Mouse (Mus musculus) adrenal gland (tissue): ENCODE measurements around the gene Selenos.

Experiments used
- intact Hi-C: fragments of 180-260 bp; cut with DNase I; formaldehyde crosslinking; loops from one replicate; pipeline ENCODE4 v1.15.1; 2025

Selenos gene

DNA sequence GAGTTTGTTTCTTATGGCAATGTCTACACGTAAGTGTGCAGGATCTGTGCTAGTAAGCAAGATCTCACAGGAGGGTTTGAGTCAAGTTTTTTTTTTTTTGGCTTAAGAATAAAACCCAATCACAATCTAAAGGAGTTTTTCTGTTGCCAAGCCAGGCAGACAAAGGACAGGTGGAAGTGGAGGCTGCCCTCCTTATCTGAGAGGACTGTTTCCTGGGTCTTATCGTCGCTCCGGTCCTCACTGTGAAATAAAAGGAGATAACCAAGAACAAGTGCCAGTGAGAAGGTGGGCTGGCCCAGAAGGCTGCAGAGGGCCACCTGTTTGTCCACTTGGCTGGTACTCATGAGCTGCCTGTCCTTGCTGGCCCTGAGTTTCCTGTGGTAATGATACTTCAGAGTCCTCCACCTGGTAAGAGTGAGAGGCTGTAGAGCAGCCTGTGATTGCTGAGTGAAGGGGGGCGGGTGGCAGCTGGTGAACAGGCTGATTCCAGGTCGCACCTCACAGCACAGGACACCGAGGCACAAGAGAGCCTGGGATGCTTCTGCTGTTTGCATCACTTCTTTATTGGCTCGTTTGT, 37.5 kb downstream of the Selenos start:
- intact Hi-C loops, result no loop called here

DNA sequence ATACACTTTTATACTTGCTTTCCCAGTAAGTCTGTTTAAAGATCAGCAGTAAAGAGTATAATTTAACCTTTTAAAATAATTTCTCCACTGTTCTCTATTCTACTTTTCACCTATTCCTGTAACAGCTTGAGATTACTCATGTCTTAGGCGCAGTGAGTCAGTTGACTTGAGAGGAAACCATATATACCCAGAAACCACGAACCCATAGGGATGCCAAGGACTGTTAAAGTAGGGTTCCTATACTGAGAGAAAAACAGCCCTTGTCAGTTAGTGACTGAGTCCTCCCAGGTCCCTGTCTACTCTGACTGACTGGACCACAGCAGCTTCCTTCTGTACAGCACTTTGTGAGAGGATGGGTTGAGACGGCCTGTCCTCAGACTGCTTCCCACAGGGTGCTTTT, 38.6 kb downstream of the Selenos start:
- intact Hi-C loops, result no loop called here

DNA sequence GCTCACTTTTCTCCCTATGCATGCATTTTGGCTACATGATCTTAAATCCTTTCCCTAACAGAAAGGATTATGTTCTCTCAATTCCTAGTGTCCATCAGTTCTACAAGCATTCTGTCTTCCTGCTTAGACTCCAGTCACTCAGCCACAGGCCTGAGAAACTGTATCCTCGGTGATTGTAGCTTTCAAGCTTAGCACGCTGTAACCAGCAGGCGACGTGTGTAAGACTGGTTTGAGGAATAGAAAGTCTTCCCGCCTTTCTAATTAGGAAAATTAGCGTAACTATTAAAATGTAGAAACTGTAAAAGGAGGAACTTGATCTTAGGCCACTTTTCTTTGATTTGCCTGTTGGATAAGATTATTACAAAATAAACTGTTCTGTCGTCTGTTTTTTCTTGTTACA, 39.3 kb downstream of the Selenos start:
- intact Hi-C loops, result no loop called here

DNA sequence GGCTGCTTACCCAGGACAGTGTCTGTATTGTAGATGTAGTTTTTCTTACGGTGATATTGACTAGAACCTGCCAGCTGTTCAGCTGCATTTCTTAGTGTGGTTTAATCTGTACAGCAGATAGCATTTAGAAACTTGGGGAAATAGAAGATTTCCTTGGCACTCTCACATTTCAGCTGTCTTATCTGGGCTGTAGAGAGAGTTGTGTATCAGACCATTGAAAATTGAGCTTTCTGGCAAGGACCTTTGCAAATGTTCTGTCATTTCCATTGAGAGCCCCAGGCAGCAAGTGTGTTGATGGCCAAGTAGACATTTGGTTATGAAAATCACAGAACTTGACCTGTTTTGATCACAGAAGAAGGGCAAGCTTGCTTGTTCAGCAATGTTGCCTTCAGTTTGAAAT, 40.7 kb downstream of the Selenos start:
- intact Hi-C loops, result no loop called here

DNA sequence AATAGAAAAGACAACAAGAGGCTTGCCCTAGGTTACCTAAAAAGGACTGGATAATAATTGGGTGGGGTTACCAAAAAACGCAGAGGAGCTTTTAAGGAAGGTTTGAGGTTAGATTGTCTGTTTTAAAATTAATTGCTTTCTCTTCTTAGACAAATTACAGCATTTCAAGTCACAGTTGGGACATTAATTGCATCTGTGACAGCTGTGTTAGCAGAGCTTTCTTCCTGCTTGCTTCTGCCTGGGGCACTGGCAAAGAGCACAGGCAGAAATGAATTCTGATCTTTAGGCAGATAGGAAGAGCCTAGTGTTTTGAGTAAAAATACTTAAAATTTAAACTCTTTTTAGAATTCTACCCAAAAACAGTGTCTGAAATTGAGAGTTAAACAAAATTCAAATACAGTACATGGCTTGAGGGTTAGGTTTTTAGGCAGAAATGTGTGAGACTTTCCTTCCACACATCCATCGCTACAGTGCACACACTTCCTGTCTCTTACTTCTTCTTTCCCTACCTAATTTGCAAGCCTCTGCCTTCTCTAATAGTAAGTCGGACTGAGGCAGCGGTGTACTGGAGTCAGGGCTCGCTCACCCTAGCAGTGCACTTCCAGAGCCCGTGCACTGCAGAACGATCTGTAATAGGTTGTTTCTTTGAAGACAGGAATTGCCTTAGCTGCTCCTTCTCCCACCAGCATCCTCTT, 41.4 kb downstream of the Selenos start:
- intact Hi-C loops, result no loop called here

DNA sequence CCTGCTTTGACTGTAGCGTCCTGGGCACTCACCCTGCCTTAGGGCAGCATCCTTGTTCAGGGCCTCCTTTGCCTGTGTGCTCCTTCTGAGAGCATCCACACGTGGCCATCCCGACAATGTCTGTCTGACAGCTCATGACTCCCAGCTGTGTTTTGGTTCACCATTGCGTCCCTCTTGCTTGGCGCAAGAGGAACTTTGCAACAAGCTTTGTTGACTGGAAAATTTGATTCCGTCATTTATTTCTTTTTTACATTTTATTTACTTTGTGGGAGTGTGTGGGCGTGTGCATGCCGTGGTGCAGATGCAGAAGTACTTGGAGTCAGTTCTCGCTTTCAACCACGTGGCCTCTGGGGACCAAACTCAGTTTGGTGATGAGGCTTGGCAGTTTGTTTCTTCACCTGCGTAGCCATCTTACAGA, 45.1 kb downstream of the Selenos start:
- intact Hi-C loops, result no loop called here

DNA sequence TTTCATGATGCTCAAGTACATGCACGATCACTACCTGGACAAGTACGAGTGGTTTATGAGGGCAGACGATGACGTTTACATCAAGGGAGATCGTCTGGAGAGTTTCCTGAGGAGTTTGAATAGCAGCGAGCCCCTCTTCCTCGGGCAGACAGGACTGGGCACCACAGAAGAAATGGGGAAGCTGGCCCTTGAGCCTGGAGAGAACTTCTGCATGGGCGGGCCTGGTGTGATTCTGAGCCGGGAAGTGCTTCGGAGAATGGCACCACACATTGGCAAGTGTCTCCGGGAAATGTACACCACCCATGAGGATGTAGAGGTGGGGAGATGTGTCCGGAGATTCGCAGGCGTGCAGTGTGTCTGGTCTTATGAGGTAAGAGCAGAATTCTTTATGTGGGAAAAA, 45.9 kb downstream of the Selenos start:
- intact Hi-C loops, result no loop called here

DNA sequence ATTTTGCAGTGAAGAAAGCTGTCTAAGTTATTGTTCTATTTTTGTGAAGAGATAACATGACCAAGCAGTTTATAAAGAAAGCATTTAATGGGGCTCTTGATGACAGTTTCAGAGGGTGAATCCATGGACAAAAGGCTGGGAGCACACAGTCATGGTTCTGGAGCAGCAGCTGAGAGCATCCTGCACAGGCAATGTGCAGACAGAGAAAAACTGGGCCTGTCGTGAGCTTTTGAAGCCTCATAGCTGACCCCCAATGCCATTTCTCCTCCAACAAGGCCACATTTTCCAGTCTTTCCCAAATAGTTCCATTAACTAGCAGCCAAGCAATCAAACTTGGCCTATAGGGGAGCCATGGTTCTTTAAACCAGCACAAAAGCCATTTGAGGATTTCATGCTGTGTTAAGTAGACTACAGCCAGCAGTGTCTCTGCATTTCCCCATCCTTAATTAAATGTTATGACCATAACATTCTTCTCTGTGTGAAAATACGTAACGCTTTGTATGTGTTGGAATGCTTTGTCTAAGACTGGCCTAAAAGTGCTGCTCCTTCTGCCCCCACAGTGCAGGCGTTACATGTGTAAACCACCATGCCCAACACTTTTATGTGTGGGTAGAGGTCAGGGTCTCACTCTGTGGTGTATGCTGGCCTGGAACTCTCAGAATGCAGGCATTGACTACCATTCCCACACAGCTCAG, 48.6 kb downstream of the Selenos start:
- intact Hi-C loops, result no loop called here

DNA sequence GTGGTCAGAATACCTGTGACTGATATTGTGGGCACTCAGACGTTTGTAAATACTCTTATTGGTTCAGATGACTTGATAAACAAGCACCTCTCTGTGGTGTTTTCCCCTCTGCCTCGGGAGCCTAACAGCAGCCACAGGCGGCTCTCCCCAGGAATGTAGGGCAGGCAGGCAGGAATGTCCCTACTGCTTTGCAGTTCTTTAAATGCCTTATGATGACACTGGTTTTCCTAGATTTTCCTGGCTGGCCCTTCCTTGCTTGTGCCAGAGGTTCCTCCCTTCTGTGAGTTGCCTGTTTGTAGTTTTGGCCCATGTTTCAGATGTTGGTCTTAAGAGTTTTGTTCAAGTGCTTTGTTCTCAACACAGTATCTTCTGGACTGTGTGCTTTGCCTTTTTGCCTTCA, 49.4 kb downstream of the Selenos start:
- intact Hi-C loops, result no loop called here

DNA sequence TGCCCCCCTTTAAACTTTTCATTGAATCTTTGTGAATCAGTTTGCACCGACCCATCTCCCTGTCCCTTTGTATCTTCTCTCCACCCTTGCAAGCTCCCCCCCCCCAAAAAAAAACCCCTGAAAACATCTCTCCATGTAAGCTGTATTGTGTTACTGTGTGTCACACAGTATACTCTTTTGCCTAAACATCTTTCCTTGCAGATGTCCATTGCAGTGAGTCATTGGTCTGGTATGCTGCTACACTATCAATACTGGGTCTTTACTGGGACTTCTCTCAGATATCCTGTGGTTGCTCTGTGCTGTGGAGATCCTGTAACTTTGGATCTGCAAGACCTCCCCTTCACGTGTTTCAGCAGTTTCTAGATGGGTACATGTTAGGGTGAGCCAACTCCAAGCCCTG, 50.8 kb downstream of the Selenos start:
- intact Hi-C loops, result no loop called here

DNA sequence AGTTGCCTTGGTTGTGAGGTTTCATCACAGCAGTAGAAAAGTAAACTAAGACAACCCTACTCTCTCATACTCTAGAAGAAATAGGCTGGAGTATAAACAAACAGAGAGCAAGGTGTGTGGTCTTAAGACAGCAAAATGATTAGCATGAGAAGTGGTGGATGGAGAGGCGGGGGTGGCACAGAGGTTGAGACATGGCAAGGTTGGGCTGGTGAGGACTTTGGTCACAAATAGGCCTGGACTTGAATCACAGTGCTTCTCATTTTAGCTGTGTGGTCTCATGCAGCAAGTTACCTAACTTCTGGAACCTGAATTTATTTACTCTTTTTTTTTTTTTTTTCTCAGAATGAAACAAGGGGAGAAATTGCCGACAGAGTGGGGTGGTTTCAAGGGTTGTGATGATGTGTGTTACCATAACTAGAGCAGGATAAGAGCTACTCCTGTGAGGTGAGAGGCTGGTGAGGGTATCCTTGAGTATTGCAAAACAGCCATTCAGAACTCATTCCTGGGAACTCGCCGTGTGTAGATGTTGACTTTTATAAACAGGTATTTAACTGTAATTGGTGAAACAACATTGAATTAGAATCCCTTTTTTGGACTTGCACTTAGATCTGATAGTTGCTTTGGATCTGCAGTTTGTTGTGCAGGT, 52.5 kb downstream of the Selenos start:
- intact Hi-C loops, result no loop called here

DNA sequence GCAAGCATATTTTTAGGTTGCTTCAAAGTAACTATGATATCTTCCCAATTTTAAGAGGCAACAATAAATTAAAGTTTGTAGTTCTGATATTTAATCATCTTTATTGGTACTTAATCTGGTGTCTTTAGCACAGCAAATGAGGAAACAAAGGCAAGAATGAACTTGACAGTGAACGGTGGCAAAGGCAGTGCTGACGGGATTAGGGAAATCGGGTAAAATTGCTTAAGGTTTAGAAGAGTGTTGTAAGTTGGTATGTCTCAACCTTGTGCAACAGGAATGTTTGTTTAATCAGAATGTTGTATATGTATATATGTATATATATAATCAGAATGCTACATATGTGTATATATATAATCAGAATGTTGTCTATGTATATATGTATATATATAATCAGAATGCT, 54.7 kb downstream of the Selenos start:
- intact Hi-C loops, result no loop called here

DNA sequence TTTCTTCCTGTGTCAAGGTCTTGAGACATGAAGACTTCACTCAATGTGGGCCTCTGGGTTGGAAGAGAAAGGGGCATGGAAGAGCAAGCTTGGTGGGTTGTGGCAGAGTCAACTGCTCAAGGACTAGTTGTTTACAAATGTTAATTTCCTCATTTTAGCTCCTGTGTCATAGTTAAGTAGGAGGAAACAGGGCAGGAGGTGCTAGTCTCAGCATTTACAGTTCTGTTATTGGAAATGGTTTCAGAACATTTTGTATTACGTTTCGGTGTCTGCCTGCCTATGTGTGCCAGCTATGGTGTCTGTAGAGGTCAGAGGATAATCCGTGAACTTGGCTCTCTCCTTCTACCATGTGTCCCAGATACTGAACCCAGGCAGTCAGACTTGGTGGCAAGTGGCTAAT, 56.2 kb downstream of the Selenos start:
- intact Hi-C loops, result no loop called here

DNA sequence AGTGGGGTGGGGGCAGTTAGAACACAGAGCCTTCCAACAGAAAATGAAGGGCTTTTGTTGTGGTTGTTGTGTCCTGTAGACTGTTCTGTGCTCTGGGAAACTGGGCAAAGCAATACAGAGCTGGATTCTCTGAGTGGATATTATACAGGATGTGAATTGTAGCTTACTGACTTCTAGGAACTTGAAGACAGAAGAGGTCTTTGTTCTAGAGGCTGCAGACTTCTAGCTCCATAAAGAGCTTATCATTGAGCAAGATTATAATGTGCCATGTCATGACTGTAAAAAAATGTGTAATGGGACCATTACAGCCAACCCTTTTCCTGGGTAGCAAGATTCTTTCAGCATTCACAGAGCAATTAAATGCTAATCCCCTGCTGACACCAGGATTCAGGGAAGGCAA, 56.7 kb downstream of the Selenos start:
- intact Hi-C loops, result no loop called here

DNA sequence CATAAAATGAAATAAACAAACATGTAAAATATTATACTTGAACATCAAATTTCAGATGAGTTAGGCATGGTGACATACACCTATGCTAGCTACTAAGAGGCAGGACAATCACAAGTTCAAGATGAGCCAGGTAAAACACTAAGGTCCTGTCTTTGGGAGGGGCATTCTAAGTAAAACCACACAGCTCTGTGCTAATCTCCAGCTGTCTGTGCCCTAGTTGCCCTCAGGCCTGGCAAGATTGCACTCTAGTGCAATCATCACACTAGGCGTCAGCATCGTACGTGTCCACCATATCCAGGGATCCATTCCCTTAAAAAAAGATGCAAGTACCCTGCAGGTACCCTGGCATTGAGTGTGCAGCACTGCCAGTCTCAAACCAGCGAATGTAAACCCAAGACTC, 57.9 kb downstream of the Selenos start:
- intact Hi-C loops, result no loop called here

DNA sequence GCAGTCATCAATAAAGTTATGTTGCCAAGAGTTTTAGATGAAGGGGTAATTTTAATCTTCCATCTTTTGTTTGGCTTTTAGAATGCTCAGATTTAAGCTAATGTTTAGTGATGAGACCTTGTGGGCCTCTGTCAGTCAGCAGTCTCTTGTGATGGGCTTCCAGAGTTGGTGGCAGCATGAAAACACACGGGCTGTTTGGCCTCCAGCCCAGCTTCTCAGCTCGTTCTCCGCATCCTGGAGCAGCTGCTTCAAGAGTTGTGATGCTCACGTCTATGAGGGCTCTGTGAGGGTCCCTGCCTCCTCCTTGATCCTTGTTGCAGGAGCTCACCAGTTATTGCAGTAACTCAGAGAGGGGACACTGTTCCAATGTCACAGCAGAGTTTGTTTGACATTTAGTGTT, 58.9 kb downstream of the Selenos start:
- intact Hi-C loops, result no loop called here

DNA sequence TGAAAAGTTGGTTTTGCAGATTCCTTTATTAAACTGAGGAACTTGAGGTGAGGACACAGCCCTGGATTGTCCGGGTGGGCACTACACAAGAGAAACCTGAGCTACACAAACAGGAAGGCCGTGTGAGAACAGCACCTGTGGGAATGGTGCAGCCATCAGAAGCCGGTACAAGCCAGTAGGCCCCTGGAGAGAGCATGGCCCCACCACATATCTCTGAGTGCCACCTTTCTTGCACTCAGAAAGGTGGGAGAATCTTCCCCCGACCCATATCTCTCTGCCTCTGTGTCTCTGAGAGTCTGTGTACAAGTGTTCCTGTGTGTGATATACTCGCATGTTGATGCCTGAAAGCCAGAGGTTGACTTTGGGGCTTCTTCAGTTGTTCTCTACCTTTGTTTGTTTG, 59.4 kb downstream of the Selenos start:
- intact Hi-C loops, result no loop called here
